Mouse (Mus musculus) MEL-GATA-1-ER (cell line): ENCODE measurements at regions not wholly inside any gene's neighbourhood (a gene's known extent, or its start where the extent isn't known, plus 50 kb on each side); places are given as distances from the start of the nearest gene placed in this dataset.

ENCODE experiments used
- DNase-seq: peaks from one replicate; pipeline ENCODE4 v3.0.0-alpha.2; 2012; ENCODE audit warnings: low read depth; ENCODE audit errors: extremely low read depth

GRCm38 (mm10) chr13:106562161-106562560, 374.6 kb downstream of the Ipo11 start:
- DNase-seq, result no peak

- no peak for DNase-seq
These were observed 411.2 kb downstream of the Ipo11 start for GRCm38 (mm10) chr13:106525406-106526206.

- DNase-seq, result no peak
These were observed 422.1 kb downstream of the Ipo11 start for GRCm38 (mm10) chr13:106514510-106515169.

- no peak for DNase-seq
These were observed 423.1 kb downstream of the Ipo11 start for GRCm38 (mm10) chr13:106513669-106514068.

GRCm38 (mm10) chr13:106510435-106510834, 426.3 kb downstream of the Ipo11 start:
- DNase-seq, result no peak

GRCm38 (mm10) chr13:106501273-106501672, 435.5 kb downstream of the Ipo11 start:
- no peak for DNase-seq

GRCm38 (mm10) chr13:106471264-106471663, 465.5 kb downstream of the Ipo11 start:
- DNase-seq, result no peak

- no peak for DNase-seq
These were observed 482.3 kb downstream of the Ipo11 start for GRCm38 (mm10) chr13:106454366-106454927.

GRCm38 (mm10) chr13:106432165-106432564, 504.6 kb downstream of the Ipo11 start:
- DNase-seq, result no peak

- DNase-seq, result no peak
These were observed 530.1 kb downstream of the Ipo11 start for GRCm38 (mm10) chr13:106406608-106407038.

GRCm38 (mm10) chr13:106392642-106393041, 544.1 kb downstream of the Ipo11 start:
- DNase-seq, result no peak

GRCm38 (mm10) chr13:106388634-106389033, 548.1 kb downstream of the Ipo11 start:
- no peak for DNase-seq

GRCm38 (mm10) chr13:106367589-106367988, 569.2 kb downstream of the Ipo11 start:
- DNase-seq, result no peak

- DNase-seq, result no peak
These were observed 583.9 kb downstream of the Ipo11 start for GRCm38 (mm10) chr13:106352614-106353409.

- DNase-seq, result no peak
These were observed 604.7 kb downstream of the Ipo11 start for GRCm38 (mm10) chr13:106332025-106332424.

- DNase-seq, result no peak
These were observed 617.8 kb downstream of the Ipo11 start for GRCm38 (mm10) chr13:106318980-106319379.

GRCm38 (mm10) chr13:106318476-106318875, 618.3 kb downstream of the Ipo11 start:
- DNase-seq, result no peak

- no peak for DNase-seq
These were observed 619.5 kb downstream of the Ipo11 start for GRCm38 (mm10) chr13:106317300-106317699.

GRCm38 (mm10) chr13:106281181-106281580, 655.6 kb downstream of the Ipo11 start:
- DNase-seq, result no peak

GRCm38 (mm10) chr13:106259874-106260273, 676.9 kb downstream of the Ipo11 start:
- DNase-seq, result no peak
